Mouse (Mus musculus) embryo, embryonic 9.5 days (tissue): Measurements from ENCODE around the gene Notch2.
A peak's percentile ranks its signal among the peaks of the same experiment; 100 is the strongest.
"Not testable (repeated sequence)": the region's sequence is repeated elsewhere in the genome, so short reads cannot be mapped to it uniquely, and the experiment has no call there.

Experiments
- DNase-seq: peaks from one replicate; pipeline ENCODE4 v3.0.0-alpha.2; 2017; ENCODE audit errors: extremely low spot score

The Notch2 gene

GRCm38 (mm10) chr3:98104851-98105471, 91.6 kb downstream of the Notch2 start:
- no peak for DNase-seq

- no peak for DNase-seq
Observed at GRCm38 (mm10) chr3:98105496-98105895, 92.2 kb downstream of the Notch2 start.

- DNase-seq, result no peak
Observed at GRCm38 (mm10) chr3:98106115-98106514, 92.8 kb downstream of the Notch2 start.

GRCm38 (mm10) chr3:98106590-98107313, 93.4 kb downstream of the Notch2 start:
- DNase-seq, result no peak

DNA sequence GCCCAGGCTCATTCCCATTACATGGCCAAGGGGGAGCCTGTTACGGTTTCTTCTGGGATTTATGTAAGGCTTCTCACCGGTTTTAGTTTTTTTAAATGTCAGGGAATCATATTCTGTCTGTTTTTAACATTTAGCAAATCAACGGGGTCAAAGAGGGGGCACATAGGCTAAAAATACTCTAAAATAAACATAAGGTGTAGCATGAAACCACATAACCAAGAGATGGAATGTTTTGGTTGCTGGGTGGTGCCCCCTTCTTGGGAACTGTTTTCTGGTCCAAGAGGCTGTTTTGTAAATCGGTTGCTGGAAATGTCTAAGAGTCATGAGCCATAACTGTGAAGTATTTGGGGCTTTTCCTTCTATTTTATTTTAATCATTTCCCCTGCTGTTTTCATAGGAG, 95.1 kb downstream of the Notch2 start:
- no peak for DNase-seq

DNA sequence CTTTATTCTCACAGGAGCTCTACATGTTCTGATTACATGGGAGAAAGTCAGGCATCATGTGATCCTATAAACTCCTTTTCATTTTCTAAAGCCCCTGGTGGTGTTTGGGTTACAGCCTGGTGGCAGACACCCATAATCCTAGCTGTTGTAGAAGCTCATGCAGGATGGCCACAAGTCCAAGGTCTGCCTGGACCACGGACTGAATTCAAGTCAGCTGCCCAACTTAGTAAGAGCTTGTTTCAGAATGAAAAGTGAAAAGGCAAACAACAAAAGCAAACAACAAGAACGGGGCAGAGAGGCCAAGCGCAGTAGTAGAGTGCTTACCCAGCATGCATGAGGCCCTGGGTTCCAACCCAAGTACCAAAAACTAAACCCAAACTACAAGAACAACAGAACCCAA, 95.5 kb downstream of the Notch2 start:
- no peak for DNase-seq

- no peak for DNase-seq
Observed at GRCm38 (mm10) chr3:98110610-98111009, 97.3 kb downstream of the Notch2 start.

DNA sequence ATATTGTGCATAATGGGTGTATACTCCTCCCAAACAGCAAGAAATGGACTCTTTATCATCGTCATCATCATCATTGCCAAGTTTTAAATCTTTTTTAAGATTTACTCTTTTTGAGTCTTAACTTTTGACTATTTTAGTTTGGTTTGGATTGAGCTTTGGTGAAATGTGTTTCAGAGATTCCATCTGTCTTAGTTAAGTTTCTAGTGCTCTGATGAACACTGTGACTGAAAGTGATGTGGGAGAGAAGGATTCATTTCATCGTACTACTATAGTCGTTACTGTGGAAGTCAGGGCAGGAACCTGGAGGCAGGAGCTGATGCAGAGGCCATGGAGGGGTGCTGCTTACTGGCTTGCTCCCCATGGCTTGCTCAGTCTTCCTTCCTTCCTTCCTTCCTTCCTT, 104.9 kb downstream of the Notch2 start:
- no peak for DNase-seq

- no peak for DNase-seq
Observed at GRCm38 (mm10) chr3:98119338-98119737, 106.0 kb downstream of the Notch2 start.

- DNase-seq, result peak; percentile 58
Observed at GRCm38 (mm10) chr3:98120884-98121283, 107.6 kb downstream of the Notch2 start.

DNA sequence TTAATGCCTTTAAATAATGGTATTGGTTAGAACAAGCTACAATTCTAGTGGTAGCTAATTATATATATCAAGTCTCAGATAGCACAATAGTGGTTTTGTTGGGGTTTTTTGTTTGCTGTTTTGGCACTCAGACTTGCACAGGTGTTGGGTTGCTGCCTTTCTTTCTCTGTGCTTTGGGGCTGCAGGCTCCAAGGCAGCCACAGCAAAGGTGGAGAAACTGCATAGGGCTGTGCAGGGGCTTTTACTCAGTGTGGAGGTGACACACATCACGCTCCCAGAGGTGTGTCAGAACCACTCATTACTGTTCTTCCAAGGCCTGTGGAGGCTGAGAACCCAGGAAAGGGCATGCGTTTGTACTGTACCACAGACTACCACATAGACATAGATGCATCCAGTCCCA, 114.4 kb downstream of the Notch2 start:
- DNase-seq, result no peak

DNA sequence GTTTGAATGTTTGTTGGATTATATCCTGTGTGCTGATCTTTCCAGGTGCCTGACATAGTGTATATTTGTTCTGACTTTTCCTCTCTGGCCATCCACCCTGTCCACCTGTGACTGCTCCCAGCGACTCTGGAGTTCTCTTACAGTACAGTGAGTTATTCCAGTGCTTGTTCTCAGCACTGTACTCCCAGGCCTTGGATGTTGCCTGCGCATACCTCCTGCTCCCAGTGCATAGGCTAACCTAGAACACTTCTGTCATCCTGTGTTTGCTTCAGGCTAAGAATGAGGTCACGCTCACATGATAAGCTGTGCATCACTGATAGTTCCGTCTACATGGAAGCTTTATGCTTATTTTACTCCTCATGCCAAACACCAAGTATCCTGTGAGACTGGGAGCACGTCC, 115.4 kb downstream of the Notch2 start:
- no peak for DNase-seq

- not testable (repeated sequence) for DNase-seq
Observed at GRCm38 (mm10) chr3:98132140-98132539, 118.8 kb downstream of the Notch2 start.

DNA sequence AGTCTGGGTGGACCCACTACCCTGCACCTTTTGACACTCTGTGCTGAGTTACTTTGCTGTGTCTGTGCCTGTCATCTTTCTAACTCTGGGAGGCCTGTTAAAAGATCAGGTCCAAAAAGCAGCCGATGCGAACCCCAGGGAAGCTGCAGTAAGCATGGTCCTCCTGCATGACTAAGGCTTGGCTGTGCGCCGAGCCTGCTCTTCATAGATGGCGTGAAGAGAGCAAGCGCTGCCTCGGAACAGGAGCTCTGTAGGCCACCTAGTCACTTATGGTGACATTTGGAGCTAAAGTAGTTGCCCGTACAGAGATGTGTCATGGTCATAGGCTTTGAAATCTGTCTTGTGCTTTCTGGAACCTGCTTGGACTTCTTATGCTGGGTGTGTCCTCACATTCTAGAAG, 119.3 kb downstream of the Notch2 start:
- no peak for DNase-seq

- no peak for DNase-seq
Observed at GRCm38 (mm10) chr3:98141456-98141855, 128.1 kb downstream of the Notch2 start.

- no peak for DNase-seq
Observed at GRCm38 (mm10) chr3:98142862-98143261, 129.5 kb downstream of the Notch2 start.

DNA sequence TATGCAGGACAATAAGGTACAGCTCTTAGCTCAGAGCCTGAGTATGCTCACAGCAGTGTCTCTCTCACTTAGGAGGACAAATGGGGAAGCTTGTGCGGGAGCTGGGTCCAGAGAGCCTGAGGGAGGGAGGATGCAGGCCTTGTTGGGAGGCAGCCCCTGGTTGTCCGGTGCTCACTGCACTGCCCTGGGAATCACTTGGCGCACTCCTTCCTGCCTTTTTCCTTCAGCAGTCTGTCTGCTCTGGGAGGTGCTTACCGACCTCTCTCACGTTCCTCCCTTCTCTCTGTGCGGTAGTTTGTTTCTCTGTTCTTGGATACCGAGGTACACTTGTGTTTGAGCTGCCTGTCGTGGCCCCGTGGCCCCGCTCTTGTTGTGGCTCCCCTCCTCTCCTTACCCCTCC, 131.9 kb downstream of the Notch2 start:
- DNase-seq, result no peak

DNA sequence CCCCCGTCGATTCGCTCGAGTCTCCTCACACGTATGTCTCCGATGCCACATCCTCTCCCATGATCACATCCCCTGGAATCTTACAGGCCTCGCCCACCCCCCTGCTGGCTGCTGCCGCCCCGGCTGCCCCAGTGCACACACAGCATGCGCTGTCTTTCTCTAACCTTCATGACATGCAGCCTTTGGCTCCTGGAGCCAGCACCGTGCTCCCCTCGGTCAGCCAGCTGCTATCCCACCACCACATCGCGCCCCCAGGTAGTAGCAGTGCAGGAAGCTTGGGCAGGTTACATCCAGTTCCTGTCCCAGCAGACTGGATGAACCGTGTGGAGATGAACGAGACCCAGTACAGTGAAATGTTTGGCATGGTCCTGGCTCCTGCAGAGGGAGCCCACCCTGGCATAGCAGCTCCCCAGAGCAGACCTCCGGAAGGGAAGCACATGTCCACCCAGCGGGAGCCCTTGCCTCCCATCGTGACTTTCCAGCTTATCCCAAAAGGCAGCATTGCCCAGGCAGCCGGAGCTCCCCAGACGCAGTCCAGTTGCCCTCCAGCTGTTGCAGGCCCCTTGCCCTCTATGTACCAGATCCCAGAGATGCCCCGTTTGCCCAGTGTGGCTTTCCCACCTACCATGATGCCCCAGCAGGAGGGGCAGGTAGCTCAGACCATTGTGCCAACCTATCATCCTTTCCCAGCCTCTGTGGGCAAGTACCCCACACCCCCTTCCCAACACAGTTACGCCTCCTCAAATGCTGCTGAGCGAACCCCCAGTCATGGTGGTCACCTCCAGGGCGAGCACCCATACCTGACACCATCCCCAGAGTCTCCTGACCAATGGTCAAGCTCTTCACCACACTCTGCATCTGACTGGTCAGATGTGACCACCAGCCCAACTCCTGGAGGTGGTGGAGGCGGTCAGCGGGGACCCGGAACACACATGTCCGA, 133.4 kb downstream of the Notch2 start:
- no peak for DNase-seq

DNA sequence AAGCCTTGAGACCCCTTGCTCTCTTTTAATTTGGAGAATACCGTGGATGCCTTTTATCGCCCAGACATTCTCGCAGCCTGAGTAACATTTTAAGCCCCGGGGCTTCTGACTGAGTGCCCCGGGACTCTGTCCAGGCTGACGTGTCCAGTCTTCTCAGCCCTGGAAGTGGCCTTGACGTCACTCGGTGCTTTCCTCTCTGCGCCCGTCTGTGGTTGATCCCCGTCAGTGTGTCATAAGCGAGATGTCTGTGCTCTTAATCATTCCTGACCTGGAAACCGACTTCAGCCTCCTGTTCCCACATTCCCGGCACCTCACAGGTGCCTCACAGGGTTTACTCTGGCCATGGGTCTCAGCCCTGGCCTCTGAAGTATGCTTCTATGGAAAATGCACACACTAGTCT, 134.4 kb downstream of the Notch2 start:
- no peak for DNase-seq

- DNase-seq, result no peak
Observed at GRCm38 (mm10) chr3:98149881-98150280, 136.6 kb downstream of the Notch2 start.

DNA sequence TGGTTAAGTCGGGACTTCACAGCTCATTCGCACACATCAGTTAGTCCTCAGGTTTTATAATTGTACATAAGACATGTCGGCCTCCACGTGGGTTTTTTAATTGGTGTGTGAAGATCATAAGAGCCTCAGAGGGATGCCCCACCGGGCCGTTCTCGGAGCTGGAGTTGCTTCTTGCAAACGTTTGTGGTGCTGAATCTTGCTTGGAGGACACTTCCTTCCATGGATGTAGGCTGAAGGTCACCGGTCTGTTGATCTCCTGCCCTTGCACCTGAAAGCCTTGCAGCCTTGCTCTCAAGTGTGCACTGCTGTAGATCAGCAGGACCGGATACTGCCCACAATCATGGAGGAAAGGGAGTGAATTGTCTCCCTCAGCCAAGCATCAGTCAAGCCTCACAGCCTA, 137.7 kb downstream of the Notch2 start:
- no peak for DNase-seq

DNA sequence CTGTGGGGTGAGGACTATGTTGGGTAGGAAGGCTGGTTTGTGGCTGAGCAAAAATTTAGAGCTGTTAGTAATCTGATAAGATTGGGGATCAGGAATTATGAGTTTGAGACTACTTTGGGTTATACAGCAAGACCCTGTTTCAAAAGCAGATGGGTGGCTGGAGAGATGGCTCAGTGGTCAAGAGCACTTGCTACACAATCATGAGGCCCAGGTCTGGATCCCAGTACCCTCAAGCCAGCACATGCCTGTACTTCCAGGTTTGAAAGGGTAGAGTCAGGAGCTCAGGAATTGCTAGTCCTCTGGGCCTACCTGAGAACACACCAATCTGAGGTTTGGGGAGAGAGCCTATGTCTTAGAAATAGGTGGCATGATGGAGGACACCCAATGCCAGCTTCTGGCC, 140.1 kb downstream of the Notch2 start:
- no peak for DNase-seq

DNA sequence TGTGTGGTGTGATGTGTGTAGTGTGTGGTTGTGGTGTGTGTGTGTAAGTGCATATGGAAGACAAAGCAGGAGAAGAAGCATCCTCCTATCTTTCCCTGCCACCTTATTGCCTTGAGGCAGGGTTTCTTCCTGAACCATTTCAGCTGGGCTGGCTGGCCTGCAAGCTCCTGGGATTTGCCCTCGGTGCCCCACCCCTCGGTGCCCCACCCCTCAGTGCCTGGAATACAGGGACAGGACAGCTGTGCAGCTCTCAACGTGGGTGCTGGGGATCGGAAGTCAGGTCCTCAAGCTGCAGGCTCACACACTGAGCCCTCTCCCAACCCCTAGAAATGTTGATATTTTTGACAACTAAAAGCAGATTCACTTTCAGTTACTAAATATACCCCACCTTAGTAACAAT, 142.8 kb downstream of the Notch2 start:
- no peak for DNase-seq
